Mouse (Mus musculus): ENCODE measurements at regions not wholly inside any gene's neighbourhood (a gene's known extent, or its start where the extent isn't known, plus 50 kb on each side); places are given as distances from the start of the nearest gene placed in this dataset.

- intact Hi-C loops (cut with DNase I; ENCODE audit: low total_unique reads): no loop called here
- DNase-seq: no peak
These were observed 385.5 kb downstream of the Setd4 start for GRCm38 (mm10) chr16:93218402-93218801.

DNA sequence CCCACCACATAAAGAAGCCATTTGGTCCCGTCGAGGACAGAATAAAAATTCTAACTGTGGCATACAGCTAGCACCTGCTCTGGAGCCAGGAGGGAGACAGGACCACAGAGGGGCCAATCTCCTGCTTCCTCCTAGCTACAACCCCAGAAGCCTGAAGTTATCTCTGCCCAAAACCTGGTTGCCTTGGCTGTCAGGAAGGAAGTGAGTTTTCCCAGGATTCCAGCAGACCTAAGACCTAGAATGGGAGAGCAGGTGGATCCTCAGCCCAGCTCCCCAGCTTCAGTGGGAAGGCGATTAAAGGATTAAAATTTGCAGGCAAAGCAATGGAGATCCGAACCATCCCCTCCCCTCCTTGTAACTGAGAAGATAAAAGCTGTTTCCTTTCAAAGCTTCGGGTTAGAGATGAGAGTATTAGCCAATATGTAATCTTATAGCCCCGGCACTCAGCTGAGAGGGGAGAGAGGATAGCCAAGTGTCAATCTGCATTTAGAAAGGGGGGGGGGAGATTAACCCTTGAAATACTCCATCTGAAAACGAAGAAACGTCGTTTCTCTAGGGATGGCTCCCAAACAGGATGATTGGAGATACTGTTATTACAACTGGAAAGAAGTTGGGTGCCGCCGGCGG is 386.1 kb downstream of the Setd4 start:
- DNase-seq: no peak
- intact Hi-C loops (cut with DNase I; ENCODE audit: low total_unique reads): no loop called here

DNA sequence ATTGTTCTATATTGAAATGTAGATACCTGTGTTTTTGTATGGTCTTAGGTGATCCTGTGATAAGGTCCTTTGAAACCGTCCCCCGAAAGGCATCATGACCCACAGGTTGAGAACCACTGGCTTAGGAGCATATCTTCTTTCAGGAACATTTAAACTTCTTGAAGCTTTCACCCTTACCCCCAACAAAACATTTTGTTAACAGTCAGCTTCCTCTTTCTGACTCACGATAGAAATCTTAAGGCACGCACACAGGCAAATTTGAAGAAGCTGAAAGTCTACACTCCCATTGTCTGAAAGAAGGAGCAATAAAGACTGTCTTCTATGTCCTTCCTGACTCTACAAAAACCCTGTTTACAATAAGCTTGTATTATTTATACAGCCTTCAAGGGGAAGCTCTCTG is 388.2 kb downstream of the Setd4 start:
- intact Hi-C loops (cut with DNase I; ENCODE audit: low total_unique reads): no loop called here
- DNase-seq: no peak

GRCm38 (mm10) chr16:93213618-93214017 is 387.7 kb upstream of the Runx1 start:
- intact Hi-C loops (cut with DNase I; ENCODE audit: low total_unique reads): no loop called here
- no peak for DNase-seq

DNA sequence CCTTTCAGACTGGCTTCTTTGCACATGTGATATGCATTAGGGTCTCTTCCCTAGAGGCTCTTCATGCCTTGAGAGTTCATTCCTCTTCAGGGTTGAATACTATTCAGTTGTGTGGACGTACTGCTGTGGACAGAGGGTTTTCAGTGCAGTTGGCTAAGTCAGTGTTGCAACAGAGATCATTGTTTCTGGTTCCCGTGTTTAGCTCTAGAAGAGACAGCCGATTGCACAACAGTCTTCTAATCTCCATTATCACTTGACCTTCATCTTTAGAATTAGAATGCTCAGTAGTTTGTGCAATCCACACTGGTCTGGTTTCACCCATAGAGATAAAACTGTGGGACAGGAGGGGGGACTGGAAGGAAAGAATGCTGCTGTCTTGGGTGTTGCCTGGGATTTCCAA is 381.7 kb upstream of the Runx1 start:
- DNase-seq: no peak
- intact Hi-C loops (cut with DNase I; ENCODE audit: low total_unique reads): no loop called here

- no peak for DNase-seq
- intact Hi-C loops (cut with DNase I; ENCODE audit: low total_unique reads): no loop called here
These were observed 381.3 kb upstream of the Runx1 start for GRCm38 (mm10) chr16:93207217-93207616.

DNA sequence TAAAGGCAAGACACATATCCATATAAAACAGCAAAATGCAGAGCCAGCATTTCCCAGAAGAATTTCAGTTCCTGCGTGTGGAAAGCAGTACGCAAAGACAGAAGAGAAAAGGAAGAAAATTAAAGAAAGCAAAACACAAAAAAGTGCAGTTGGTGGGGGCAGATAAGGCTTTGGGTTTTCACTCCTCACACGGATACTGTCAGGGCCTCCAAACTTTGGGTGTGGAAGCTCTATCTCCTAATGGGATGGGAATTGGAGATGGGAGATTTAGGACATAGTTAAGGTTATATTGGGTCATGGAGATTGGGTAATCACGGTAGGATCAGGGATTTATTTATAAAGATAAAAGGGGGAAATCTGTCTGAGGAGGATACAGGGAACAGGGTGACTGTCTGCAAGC is 380.4 kb upstream of the Runx1 start:
- DNase-seq: no peak
- intact Hi-C loops (cut with DNase I; ENCODE audit: low total_unique reads): no loop called here

DNA sequence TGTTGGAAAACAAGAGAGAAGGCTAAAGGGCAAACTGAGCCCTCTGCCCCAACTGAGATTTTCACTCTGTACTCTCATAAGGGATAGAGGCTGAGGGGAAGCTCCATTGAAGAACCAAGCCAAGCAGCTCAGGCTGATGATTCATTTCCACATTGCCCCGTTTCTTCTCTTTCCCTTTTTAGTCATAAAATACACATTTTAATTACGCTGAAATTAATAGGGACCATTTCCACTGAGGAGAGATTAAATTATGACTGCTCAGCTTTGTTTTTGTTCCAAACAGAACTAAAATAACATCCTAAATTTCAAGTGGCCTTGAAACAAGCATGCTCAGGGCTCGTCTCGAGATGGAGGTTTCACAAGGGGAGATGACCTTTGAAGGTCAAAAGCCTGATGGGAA is 378.7 kb upstream of the Runx1 start:
- no peak for DNase-seq
- intact Hi-C loops (cut with DNase I; ENCODE audit: low total_unique reads): no loop called here

DNA sequence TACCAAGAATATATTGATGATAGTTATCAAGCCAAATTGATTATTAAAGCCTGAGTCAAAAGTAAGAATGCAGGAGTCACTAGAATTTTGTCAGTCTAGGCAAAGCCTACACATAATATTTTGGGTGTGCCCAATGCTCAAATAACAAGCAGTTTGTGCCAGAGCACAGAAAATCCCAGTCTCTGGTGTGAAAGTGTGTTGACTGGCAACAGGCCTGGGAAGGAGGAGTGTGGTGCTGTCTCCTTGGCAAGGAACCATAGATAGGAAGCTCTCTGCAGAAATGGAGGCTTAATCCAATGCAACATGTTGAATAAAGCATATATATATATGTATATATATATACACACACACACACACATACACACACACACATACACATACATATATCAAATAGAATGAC is 376.6 kb upstream of the Runx1 start:
- no peak for DNase-seq
- intact Hi-C loops (cut with DNase I; ENCODE audit: low total_unique reads): no loop called here

GRCm38 (mm10) chr16:93197300-93197699 is 371.4 kb upstream of the Runx1 start:
- intact Hi-C loops (cut with DNase I; ENCODE audit: low total_unique reads): no loop called here

DNA sequence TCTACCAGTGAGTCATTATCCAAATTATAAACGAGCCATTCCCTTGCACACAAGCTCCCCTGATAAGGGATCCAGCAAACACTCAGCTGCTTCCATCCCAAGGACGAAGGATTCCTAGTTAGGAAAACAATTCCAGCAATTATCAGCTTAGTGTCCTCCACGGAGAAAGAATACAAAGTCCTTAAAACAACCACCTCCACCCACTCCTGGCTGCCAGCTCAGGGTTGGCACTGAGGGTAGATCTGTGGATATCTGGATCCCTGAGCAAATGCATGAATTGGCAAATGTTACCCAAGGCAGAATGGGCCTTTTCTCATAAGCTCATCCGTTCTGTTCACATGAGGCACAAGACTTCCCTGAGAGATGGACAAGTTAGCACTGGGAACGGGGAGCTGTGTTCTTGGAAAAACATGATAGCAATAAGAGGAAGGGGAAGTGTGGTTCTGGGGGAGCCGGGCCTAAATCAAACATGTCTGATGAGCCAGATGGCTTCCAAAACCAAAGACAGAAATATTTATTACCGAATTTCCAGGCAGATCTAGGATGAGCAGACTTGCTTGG is 368.1 kb upstream of the Runx1 start:
- intact Hi-C loops (cut with DNase I; ENCODE audit: low total_unique reads): no loop called here
- DNase-seq: no peak

More at GRCm38 (mm10) chr16:93197300-93197699, 371.4 kb upstream of the Runx1 start:
- no peak for DNase-seq

- intact Hi-C loops (cut with DNase I; ENCODE audit: low total_unique reads): no loop called here
These were observed 367.3 kb upstream of the Runx1 start for GRCm38 (mm10) chr16:93193263-93193662.

GRCm38 (mm10) chr16:93192651-93193173 is 366.8 kb upstream of the Runx1 start:
- intact Hi-C loops (cut with DNase I; ENCODE audit: low total_unique reads): no loop called here
- no peak for DNase-seq

More at GRCm38 (mm10) chr16:93193263-93193662, 367.3 kb upstream of the Runx1 start:
- no peak for DNase-seq

DNA sequence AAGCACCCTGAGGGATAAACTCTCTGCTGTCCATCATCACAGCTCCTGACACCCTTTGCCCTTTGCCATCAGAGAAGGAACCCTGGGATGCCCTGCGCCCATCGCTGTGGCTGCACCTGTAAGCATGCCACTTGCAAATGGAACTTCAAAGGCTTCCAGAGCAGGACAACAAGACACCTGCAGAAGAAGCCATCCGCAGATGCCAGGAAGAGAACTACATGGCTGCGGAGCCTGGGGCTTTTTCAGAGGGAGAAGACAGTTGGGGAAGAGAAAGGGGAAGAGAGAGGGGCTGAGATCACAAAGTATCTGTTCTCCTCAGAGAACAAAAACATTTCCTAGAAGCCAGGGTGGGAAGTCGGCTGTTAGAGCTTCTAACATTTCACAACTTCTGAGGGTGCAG is 365.2 kb upstream of the Runx1 start:
- DNase-seq: no peak
- intact Hi-C loops (cut with DNase I; ENCODE audit: low total_unique reads): no loop called here

DNA sequence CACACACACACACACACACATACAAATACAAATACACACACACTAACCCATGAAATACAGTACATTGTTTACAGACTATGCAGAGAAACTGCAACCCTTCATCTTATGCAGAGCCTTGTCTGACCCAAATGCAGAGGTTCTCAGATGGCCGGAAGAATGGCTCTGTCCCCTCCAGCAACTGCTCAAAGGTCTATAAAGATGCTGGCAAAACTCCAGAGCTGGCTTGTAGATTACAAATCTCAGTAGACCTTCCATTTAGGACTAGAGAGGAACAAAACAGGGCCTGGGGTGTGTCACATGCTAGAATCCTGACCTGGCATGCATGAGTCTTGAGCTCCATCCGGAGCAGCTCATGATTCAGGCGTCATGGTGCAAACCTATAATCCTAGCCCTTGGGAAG is 364.4 kb upstream of the Runx1 start:
- DNase-seq: no peak
- intact Hi-C loops (cut with DNase I; ENCODE audit: low total_unique reads): no loop called here

- no peak for DNase-seq
- intact Hi-C loops (cut with DNase I; ENCODE audit: low total_unique reads): no loop called here
These were observed 363.9 kb upstream of the Runx1 start for GRCm38 (mm10) chr16:93189875-93190274.

DNA sequence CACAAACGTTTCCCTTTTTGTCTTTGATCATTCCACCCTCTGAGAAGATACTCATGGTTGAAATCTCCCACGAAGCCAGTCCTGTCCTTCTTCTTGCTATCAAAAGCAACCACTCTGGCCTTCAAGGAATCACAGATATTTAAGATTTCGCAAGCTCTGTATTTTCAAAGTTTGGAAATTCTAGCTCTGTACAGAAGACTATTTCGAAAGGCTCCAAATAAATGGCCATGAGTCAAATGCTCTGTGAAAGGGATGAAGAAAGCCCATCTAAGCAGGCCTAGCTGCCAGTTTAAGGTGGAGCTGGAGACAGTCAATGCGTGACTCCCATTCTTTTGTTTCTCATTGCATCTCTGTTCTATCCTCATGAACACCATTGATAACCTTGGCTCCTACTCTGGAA is 363.5 kb upstream of the Runx1 start:
- no peak for DNase-seq
- intact Hi-C loops (cut with DNase I; ENCODE audit: low total_unique reads): no loop called here

DNA sequence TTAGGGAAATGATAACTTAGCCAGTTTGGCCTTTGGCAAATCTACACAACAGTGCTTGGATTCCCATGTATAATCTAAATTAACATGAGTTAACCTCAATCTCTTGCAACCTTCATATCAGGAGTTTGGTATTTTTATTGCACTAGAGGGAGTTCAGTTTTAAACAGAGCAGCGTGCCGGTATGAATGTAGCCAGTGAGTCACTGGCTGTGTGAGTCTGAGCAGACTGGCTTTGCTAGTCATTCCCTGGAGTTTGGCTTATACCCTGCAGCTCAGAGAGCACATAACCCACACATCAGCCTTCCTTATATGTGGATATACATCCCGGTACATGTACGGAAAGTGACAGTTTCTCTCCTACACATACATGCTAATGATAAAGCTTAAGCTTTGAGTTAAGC is 360.6 kb upstream of the Runx1 start:
- intact Hi-C loops (cut with DNase I; ENCODE audit: low total_unique reads): no loop called here
- DNase-seq: no peak

- intact Hi-C loops (cut with DNase I; ENCODE audit: low total_unique reads): no loop called here
- no peak for DNase-seq
These were observed 356.7 kb upstream of the Runx1 start for GRCm38 (mm10) chr16:93182656-93183055.

DNA sequence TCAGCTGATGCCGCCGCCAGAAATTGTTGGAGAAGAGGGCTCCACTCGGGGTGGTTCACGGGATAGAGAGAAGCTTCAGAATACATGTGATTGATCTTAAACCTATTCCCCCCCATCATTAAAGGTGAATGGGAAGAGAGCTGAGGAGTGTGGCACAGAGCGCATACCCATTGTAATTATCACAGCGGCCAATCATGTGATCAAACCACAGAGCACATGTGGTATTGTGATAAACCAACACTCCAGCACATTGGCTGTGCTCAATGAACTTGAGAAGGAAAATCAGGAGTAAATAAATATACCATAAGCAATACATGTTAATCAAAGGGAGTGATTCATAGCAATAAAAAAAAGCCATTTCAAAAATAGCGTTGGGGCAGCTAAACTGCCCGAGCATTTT is 355.5 kb upstream of the Runx1 start:
- DNase-seq: no peak
- intact Hi-C loops (cut with DNase I; ENCODE audit: low total_unique reads): no loop called here

DNA sequence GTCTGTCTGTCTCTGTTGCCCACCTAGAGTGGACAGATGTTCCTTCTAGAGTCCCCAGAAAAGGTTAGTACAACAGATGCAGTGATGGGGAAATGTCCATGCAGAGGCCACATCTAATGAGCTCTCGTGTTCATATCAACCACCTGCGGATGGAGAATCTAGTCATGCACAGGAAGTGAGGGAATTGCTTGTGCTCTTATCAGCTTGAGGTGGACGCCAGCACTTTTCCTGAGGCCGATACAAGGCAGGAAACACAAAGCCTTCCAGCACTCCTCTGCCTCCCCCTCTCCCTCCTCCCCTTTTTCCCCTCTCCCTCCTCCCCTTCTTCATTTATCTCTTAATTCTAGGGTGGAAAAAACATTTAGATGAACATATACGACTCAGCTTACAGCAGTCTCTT is 354.3 kb upstream of the Runx1 start:
- intact Hi-C loops (cut with DNase I; ENCODE audit: low total_unique reads): no loop called here
- no peak for DNase-seq

- intact Hi-C loops (cut with DNase I; ENCODE audit: low total_unique reads): no loop called here
- no peak for DNase-seq
These were observed 340.7 kb upstream of the Runx1 start for GRCm38 (mm10) chr16:93166667-93167066.

All from gastrocnemius, postnatal 14 days (tissue).